Mouse (Mus musculus) liver, embryonic 14.5 days (tissue): Measurements from ENCODE around the gene Il13. TPM values are rescaled to one million over a fixed set of nuclear protein-coding genes. Genes with fewer than 3 reads are reported as not detected.
A peak's percentile ranks its signal among the peaks of the same experiment; 100 is the strongest.

ENCODE experiments used
- ATAC-seq: fragments of 200-750 bp; cut with Nextera tagmentation; 2 replicates; pipeline ENCODE4 v1.8.0; 2017; ENCODE audit warnings: moderate number of reproducible peaks, mild to moderate bottlenecking, moderate library complexity; ENCODE audit not compliant: insufficient read depth
- DNase-seq, 3 experiments: peaks; one replicate each; pipeline ENCODE4 v3.0.0-alpha.2; 2012 to 2013; ENCODE audit warnings: low read depth in 3 of 3, low spot score in 3 of 3
- H3K27ac ChIP-seq: fragments of 300-500 bp; sonication (generic); 2 replicates; pipeline ENCODE4 v1.5.1; 2014; ENCODE audit warnings: moderate library complexity, mild to moderate bottlenecking, control low read depth, inconsistent platforms
- H3K27me3 ChIP-seq: fragments of 300-500 bp; sonication (generic); 2 replicates; pipeline ENCODE4 v1.6.1; 2014; ENCODE audit warnings: mild to moderate bottlenecking, low read length, moderate library complexity; ENCODE audit not compliant: control insufficient read depth, insufficient read depth
- H3K36me3 ChIP-seq: fragments of 300-500 bp; sonication (generic); replicated peaks from 2 replicates; pipeline ENCODE4 v1.6.1; 2014; ENCODE audit warnings: low read depth; ENCODE audit not compliant: control insufficient read depth, insufficient read depth
- H3K4me1 ChIP-seq, 2 experiments: fragments of 200-500 bp in 1 of 2; fragments of 300-500 bp in 1 of 2; sonication (generic) in 1 of 2; replicated peaks; 2 replicates each; pipeline ENCODE4 v1.6.1; 2012 to 2014; ENCODE audit warnings: antibody characterized with exemption in 1 of 2, inconsistent platforms in 1 of 2, low read length in 1 of 2; ENCODE audit not compliant: control insufficient read depth in 2 of 2, insufficient read depth in 2 of 2
- H3K4me2 ChIP-seq: fragments of 300-500 bp; sonication (generic); 2 replicates; pipeline ENCODE4 v1.6.1; 2014; ENCODE audit warnings: low read depth, mild to moderate bottlenecking, control low read depth, moderate library complexity
- H3K4me3 ChIP-seq, 2 experiments: fragments of 200-500 bp in 1 of 2; fragments of 300-500 bp in 1 of 2; sonication (generic) in 1 of 2; 2 replicates each; pipeline ENCODE4 v1.5.1; 2012 to 2014; ENCODE audit warnings: low read depth in 2 of 2, low read length in 2 of 2, mild to moderate bottlenecking in 2 of 2, control low read depth in 1 of 2, inconsistent platforms in 1 of 2, moderate library complexity in 1 of 2; ENCODE audit not compliant: insufficient read depth in 1 of 2
- H3K9ac ChIP-seq: fragments of 300-500 bp; sonication (generic); replicated peaks from 2 replicates; pipeline ENCODE4 v1.6.1; 2014; ENCODE audit warnings: mild to moderate bottlenecking, control low read depth, moderate library complexity
- H3K9me3 ChIP-seq: fragments of 300-500 bp; sonication (generic); 2 replicates; pipeline ENCODE4 v1.6.1; 2016; ENCODE audit warnings: low read length, mixed read lengths; ENCODE audit not compliant: control insufficient read depth
- CTCF ChIP-seq: IDR thresholded peaks from 2 replicates; pipeline ENCODE4 v1.5.1; 2016; ENCODE audit warnings: antibody characterized with exemption, low read depth, control low read depth
- EP300 ChIP-seq: IDR thresholded peaks from 2 replicates; pipeline ENCODE4 v1.6.1; 2016; ENCODE audit warnings: antibody characterized with exemption, low read depth
- WGBS: fragments of 180-500 bp; shearing (Covaris S2); extraction: QIAGEN DNeasy Blood & Tissue Kit; methylation state at CpG from one replicate; pipeline ENCODE4 v1.1.7; 2014; ENCODE audit not compliant: insufficient replicate concordance; 5-methylcytosine and 5-hydroxymethylcytosine counted together
- polyA plus RNA-seq, 2 experiments: library from polyadenylated mRNA; depleted of rRNA in 1 of 2; stranded (reverse) in 1 of 2; unstranded in 1 of 2; fragments of >200 nt; fragmentation: Nextera tagmentation in 1 of 2; extraction: Ambion mirVana in 1 of 2; gene quantifications; 2 replicates each; pipeline versions ENCODE4 v1.2.1 to v1.2.3; 2012 to 2014

The Il13 gene
- polyA plus RNA-seq, 2 experiments, result 0.04 TPM; not detected in 1

DNA sequence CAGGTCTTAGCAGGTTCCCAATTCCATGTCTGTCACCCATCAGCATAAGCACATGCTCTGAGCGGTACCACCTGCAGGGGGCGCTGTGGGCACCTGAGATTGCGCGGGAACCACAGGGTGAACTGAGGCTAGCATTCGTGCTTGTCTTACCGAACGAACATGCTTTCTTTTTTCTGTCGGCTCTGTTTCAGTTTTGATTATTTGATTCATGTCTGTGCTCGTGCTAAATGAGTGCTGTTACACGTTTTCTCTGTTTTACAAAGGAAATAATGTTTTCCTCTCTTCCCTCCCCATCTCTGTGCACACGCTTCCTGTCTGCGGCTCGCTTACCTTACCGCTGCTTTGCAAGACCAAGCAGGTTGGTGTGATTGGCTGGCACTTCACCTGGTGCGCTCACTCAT lies 44.1 kb downstream of the Il13 start:
- H3K4me3 ChIP-seq, result peak overlapping the region; percentile 17 to 30; a peak in 3 of 4 replicates
- peak overlapping the region; percentile 60 for H3K4me2 ChIP-seq
- ATAC-seq, result peak; percentile 52; the same call in 1 of the 2 replicates
- peaks cover 0 to 3% of the 10 kb centered on the region in 2 experiments; a peak in 2 of 4 replicates for H3K4me1 ChIP-seq
- 15% methylated on average over 15 of the region's 15 CpGs for WGBS
- TF ChIP-seq EP300 (no peak), CTCF (peak; percentile 97)
- no peak overlapping the region for H3K27ac ChIP-seq
- no peaks in the 10 kb centered on the region for H3K9me3 ChIP-seq
- no peaks in the 10 kb centered on the region for H3K27me3 ChIP-seq
- H3K36me3 ChIP-seq, result no peaks in the 10 kb centered on the region
- peak; percentile 41 to 60 (median 47) for DNase-seq
- H3K9ac ChIP-seq, result peak overlapping the region; percentile 31; the same call in 1 of the 2 replicates

DNA sequence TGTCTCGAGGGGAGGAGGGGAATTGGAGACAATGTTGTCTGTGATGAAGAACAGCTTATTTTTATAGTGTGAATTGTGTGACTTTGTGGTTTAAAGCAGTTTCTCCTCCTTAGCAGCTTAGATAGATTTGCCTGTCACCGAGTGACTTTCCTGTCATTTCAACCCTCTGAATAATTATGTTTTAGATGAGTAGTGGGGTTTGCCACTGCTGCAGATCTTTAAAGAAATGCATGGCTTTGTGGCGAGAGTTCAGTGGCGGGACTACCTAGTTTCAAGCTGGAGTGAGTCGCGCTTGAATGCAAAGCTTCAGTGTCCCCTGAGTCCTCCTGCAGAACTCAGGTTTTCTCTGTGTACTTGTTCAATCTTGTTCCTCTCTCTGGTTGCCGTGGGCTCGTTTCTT lies 46.2 kb downstream of the Il13 start:
- no peak for TF ChIP-seq CTCF
- no peak for TF ChIP-seq EP300
- DNase-seq (no peak), ATAC-seq (no peak)
- Histone ChIP-seq H3K4me2 (no peak overlapping the region), H3K36me3 (no peaks in the 10 kb centered on the region; the same call in 1 of the 2 replicates), H3K27ac (no peak overlapping the region), H3K9me3 (no peaks in the 10 kb centered on the region), H3K27me3 (no peaks in the 10 kb centered on the region), H3K9ac (no peak overlapping the region), H3K4me1 (peaks cover 0 to 3% of the 10 kb centered on the region in 2 experiments; a peak in 3 of 4 replicates), H3K4me3 (no peak overlapping the region)
- 73% methylated on average over 8 of the region's 8 CpGs for WGBS

DNA sequence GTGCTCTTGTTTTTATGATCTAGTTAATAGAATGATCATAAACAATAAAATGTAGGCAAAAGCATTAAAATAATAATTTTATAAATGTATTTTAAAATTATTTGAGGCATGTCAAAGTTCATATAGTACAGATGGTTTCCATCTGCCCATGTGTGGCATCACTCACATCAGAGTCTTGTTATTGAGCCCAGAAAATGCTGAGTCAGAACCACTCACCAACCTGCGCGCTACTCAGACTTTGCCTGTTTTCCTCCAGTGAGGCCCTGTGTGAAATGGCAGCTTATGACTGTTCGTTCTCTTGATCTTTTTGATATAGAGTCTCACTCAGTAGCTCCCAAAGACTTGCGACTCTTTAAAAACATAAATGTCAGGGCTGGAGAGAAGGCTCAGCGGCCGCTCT lies 49.0 kb downstream of the Il13 start:
- TF ChIP-seq EP300, result no peak
- no peak for TF ChIP-seq CTCF
- Histone ChIP-seq H3K27ac (no peak overlapping the region; the same call in 1 of the 2 replicates), H3K4me2 (no peak overlapping the region), H3K4me3 (no peak overlapping the region), H3K4me1 (peaks cover 0 to 2% of the 10 kb centered on the region in 2 experiments; a peak in 3 of 4 replicates), H3K9ac (no peak overlapping the region), H3K36me3 (no peaks in the 10 kb centered on the region; the same call in 1 of the 2 replicates), H3K9me3 (no peaks in the 10 kb centered on the region), H3K27me3 (no peaks in the 10 kb centered on the region)
- ATAC-seq (no peak), DNase-seq (no peak)
- 69% methylated on average over 6 of the region's 6 CpGs for WGBS

DNA sequence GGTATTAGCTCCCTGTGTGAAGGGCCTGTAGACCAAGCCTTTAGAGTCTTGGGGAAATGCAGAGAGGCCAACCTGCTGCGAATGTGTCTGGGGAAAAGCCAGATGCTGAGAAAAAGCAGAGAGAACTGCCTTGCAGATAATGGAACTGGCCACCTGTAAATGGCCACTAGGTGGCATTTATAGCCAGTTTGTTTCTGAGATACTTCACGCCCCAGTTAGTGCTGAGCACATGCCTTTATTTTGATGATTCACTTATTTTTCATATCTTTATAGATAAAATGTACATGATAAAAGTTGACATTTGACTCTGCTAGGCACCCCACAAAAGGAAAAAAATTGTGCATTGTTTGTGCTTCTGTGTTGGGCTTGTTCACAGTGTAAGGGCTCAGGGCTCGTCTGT lies 49.7 kb downstream of the Il13 start:
- Histone ChIP-seq H3K36me3 (no peaks in the 10 kb centered on the region; the same call in 1 of the 2 replicates), H3K4me1 (no peaks in the 10 kb centered on the region; a peak in 1 of 4 replicates), H3K4me2 (no peak overlapping the region), H3K9me3 (no peaks in the 10 kb centered on the region), H3K27me3 (no peaks in the 10 kb centered on the region), H3K4me3 (no peak overlapping the region), H3K27ac (no peak overlapping the region), H3K9ac (no peak overlapping the region)
- TF ChIP-seq CTCF (peak; percentile 78), EP300 (no peak)
- 46% methylated on average over 3 of the region's 3 CpGs for WGBS
- ATAC-seq (no peak), DNase-seq (peak in 1 of 3 experiments; percentile 22)

DNA sequence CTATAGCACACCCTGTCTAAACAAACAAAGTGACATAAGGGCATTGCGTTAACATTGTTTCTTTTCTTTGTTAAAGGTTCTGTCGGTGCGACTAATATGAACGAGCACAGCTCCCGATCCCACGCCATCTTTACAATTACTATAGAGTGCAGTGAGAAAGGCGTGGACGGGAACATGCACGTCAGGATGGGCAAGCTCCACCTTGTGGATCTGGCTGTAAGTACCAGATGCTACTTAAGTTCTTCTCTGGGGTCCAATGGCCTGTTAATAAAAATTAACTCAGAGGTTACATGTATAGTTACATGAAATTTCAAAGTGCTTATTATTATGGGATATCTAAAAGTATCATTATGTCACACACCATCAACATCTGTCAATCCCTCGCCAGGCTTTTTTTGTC lies 51.4 kb downstream of the Il13 start:
- ATAC-seq (no peak), DNase-seq (no peak)
- Histone ChIP-seq H3K9me3 (no peaks in the 10 kb centered on the region), H3K9ac (no peak overlapping the region), H3K4me1 (no peaks in the 10 kb centered on the region; a peak in 1 of 4 replicates), H3K4me2 (no peak overlapping the region), H3K4me3 (no peak overlapping the region), H3K36me3 (no peaks in the 10 kb centered on the region; the same call in 1 of the 2 replicates), H3K27me3 (no peaks in the 10 kb centered on the region), H3K27ac (no peak overlapping the region)
- 79% methylated on average over 10 of the region's 10 CpGs for WGBS
- TF ChIP-seq CTCF, result peak; percentile 43
- no peak for TF ChIP-seq EP300

Other genes starting within 250 kb of the Il13 start
- gene Leap2, start 211.5 kb downstream of the Il13 start, polyA plus RNA-seq (2012; rRNA removed), result 11.6 and 16.3 TPM in 2 replicates
- gene Leap2, start 211.5 kb downstream of the Il13 start, polyA plus RNA-seq (2014; fragmentation: Nextera tagmentation; extraction: Ambion mirVana), result 40.7 and 42.7 TPM in 2 replicates
- gene Uqcrq, start 203.9 kb downstream of the Il13 start, polyA plus RNA-seq (2012; rRNA removed), result 117 and 237 TPM in 2 replicates
- gene Uqcrq, start 203.9 kb downstream of the Il13 start, polyA plus RNA-seq (2014; fragmentation: Nextera tagmentation; extraction: Ambion mirVana), result 631 and 677 TPM in 2 replicates
- gene Gdf9, start 203.7 kb downstream of the Il13 start, polyA plus RNA-seq (2012; rRNA removed), result 0.12 and 0.24 TPM in 2 replicates
- gene Gdf9, start 203.7 kb downstream of the Il13 start, polyA plus RNA-seq (2014; fragmentation: Nextera tagmentation; extraction: Ambion mirVana), result 0.25 and 0.41 TPM in 2 replicates
- gene Gm10447, start 177.6 kb downstream of the Il13 start, polyA plus RNA-seq (2012; rRNA removed), result 0.15 and 0.19 TPM in 2 replicates
- not detected in 2 replicates for gene Gm10447, start 177.6 kb downstream of the Il13 start, polyA plus RNA-seq (2014; fragmentation: Nextera tagmentation; extraction: Ambion mirVana)
- 1.5 and 1.7 TPM in 2 replicates for gene Shroom1, start 177.5 kb downstream of the Il13 start, polyA plus RNA-seq (2012; rRNA removed)
- gene Shroom1, start 177.5 kb downstream of the Il13 start, polyA plus RNA-seq (2014; fragmentation: Nextera tagmentation; extraction: Ambion mirVana), result 1.6 and 1.7 TPM in 2 replicates
- not detected in 2 replicates for gene Gm9837, start 164.2 kb downstream of the Il13 start, polyA plus RNA-seq (2012; rRNA removed)
- gene Gm9837, start 164.2 kb downstream of the Il13 start, polyA plus RNA-seq (2014; fragmentation: Nextera tagmentation; extraction: Ambion mirVana), result not detected in 2 replicates
- 0.10 and 0.27 TPM in 2 replicates for gene Gm9945, start 154.5 kb downstream of the Il13 start, polyA plus RNA-seq (2012; rRNA removed)
- gene Gm9945, start 154.5 kb downstream of the Il13 start, polyA plus RNA-seq (2014; fragmentation: Nextera tagmentation; extraction: Ambion mirVana), result 0.46 and 0.56 TPM in 2 replicates
- gene Sowaha, start 154.4 kb downstream of the Il13 start, polyA plus RNA-seq (2012; rRNA removed), result 15.4 and 15.5 TPM in 2 replicates
- 13.1 and 13.8 TPM in 2 replicates for gene Sowaha, start 154.4 kb downstream of the Il13 start, polyA plus RNA-seq (2014; fragmentation: Nextera tagmentation; extraction: Ambion mirVana)
- gene Sept8, start 115.4 kb downstream of the Il13 start, polyA plus RNA-seq (2012; rRNA removed), result 25.4 and 33.1 TPM in 2 replicates
- 18.3 and 21.5 TPM in 2 replicates for gene Sept8, start 115.4 kb downstream of the Il13 start, polyA plus RNA-seq (2014; fragmentation: Nextera tagmentation; extraction: Ambion mirVana)
- 2.1 and 3.3 TPM in 2 replicates for gene Kif3a, start 67.3 kb downstream of the Il13 start, polyA plus RNA-seq (2012; rRNA removed)
- gene Kif3a, start 67.3 kb downstream of the Il13 start, polyA plus RNA-seq (2014; fragmentation: Nextera tagmentation; extraction: Ambion mirVana), result 6.4 and 7.7 TPM in 2 replicates
- 0.26 and 0.27 TPM in 2 replicates for gene Il4, start 16.0 kb downstream of the Il13 start, polyA plus RNA-seq (2012; rRNA removed)
- gene Il4, start 16.0 kb downstream of the Il13 start, polyA plus RNA-seq (2014; fragmentation: Nextera tagmentation; extraction: Ambion mirVana), result 0.61 and 0.73 TPM in 2 replicates
- gene Rad50, start 72.6 kb upstream of the Il13 start, polyA plus RNA-seq (2012; rRNA removed), result 3.1 and 5.1 TPM in 2 replicates
- gene Rad50, start 72.6 kb upstream of the Il13 start, polyA plus RNA-seq (2014; fragmentation: Nextera tagmentation; extraction: Ambion mirVana), result 10.0 and 10.3 TPM in 2 replicates
- not detected in 2 replicates for gene Il5, start 86.1 kb upstream of the Il13 start, polyA plus RNA-seq (2012; rRNA removed)
- not detected in 2 replicates for gene Il5, start 86.1 kb upstream of the Il13 start, polyA plus RNA-seq (2014; fragmentation: Nextera tagmentation; extraction: Ambion mirVana)
- gene Irf1, start 135.3 kb upstream of the Il13 start, polyA plus RNA-seq (2012; rRNA removed), result 5.0 and 8.1 TPM in 2 replicates
- 5.4 and 9.1 TPM in 2 replicates for gene Irf1, start 135.3 kb upstream of the Il13 start, polyA plus RNA-seq (2014; fragmentation: Nextera tagmentation; extraction: Ambion mirVana)
- not detected in 2 replicates for gene Gm17334, start 138.5 kb upstream of the Il13 start, polyA plus RNA-seq (2012; rRNA removed)
- gene Gm17334, start 138.5 kb upstream of the Il13 start, polyA plus RNA-seq (2014; fragmentation: Nextera tagmentation; extraction: Ambion mirVana), result not detected in 2 replicates
- 0.15 TPM in 1 of 2 replicates, not detected in the other for gene Gm12216, start 224.6 kb upstream of the Il13 start, polyA plus RNA-seq (2012; rRNA removed)
- 0.14 TPM in 1 of 2 replicates, not detected in the other for gene Gm12216, start 224.6 kb upstream of the Il13 start, polyA plus RNA-seq (2014; fragmentation: Nextera tagmentation; extraction: Ambion mirVana)